Mouse (Mus musculus): ENCODE measurements around the gene L1td1. TPM values are rescaled to one million over a fixed set of nuclear protein-coding genes. Genes with fewer than 3 reads are reported as not detected.
"Not testable (repeated sequence)": the region's sequence is repeated elsewhere in the genome, so short reads cannot be mapped to it uniquely, and the experiment has no call there.

The L1td1 gene
- not detected in 2 replicates for polyA plus RNA-seq (2012; rRNA removed)

DNA sequence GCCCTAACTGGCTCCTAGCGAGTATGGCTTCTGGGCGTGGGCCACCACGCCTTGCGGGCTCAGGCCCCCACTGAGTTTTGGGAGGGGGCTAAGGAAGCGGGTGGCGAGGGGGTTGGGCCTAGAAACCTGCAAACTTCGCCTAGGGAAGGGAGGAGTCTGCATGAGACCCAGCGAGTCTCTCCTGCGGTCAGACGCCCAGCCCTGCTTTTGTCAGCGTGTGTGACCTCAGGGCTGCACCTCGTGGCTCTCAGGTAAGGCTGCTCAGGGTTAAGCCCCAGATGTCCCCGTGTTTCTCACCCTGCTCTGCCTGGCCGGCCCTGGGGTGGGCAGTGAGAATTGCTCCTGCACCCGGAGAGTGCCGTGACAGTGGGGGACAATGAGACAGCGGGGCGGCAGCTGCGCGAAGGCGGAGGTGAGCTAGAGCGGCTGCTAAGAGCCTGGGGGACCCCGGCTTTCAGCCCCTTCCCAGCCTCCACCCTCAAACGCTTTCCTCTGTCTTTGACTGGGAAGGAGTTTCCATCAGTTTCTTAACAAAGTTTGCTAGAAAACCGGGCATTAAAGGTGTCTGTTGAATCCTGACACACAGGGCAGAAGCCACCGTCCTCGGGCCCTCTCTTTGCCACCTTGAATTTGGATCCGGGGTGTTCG is at the start of gene L1td1:
TSS of gene L1td1 (plus strand) at position 145 of the 648 bp plus-strand sequence.
- 25% methylated on average over 29 of the region's 29 CpGs for WGBS
- no peak for DNase-seq (ENCODE audit: low read depth, low spot score)

- 48% methylated on average over 9 of the region's 9 CpGs for WGBS
- no peak for DNase-seq (ENCODE audit: low read depth, low spot score)
Observed at GRCm38 (mm10) chr4:98677506-98677905, 49.0 kb upstream of the L1td1 start.

DNA sequence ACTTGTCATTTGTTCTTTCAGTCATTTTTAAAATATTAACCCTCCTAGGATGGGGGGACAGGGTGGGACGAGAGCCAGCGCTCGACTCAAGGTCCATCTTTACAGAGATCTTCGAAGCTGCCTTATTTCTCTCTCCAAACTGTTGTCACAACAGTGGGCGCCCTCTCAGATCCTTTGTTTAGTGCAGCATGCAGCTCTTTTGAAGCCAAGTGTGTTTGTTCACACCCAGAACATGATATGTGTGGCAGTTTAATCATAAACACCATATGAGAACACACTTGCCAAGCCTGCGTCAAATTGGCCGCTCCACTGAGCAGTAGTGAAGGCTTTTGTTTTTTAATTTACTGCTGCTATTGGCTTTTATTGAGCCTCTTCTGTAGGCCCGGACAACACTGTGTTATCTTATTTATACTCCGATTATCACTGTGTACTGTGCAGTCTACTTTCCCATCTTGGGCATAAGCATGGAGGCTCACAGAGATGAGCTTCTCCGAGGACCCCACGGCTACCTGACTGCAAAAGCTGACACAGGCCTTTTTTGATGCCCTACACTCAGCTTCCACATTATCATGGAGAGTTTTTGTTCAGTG is 39.8 kb upstream of the L1td1 start:
- DNase-seq (ENCODE audit: low read depth, low spot score): no peak
- WGBS: 84% methylated on average over 11 of the region's 11 CpGs

DNA sequence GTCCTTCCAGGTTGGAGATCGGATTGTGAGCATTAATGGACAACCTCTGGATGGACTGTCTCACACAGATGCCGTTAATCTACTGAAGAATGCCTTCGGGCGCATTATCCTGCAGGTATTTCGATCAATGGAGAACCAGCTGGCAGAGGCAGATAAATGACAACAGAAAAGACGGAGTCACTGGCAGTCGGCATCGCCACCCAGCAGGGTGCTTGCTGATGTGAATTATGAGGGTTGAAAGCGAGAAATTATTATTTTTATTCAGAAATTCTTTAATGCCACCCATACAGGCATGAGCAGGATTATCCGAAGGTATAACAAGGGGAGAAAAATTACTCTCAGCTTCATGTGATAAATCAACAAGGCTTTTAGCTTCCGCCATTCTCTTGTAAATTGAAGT is 38.4 kb upstream of the L1td1 start:
- WGBS: 97% methylated on average over 11 of the region's 11 CpGs
- DNase-seq (ENCODE audit: low read depth, low spot score): no peak

GRCm38 (mm10) chr4:98688520-98688919 is 38.0 kb upstream of the L1td1 start:
- no peak for DNase-seq (ENCODE audit: low read depth, low spot score)
- 93% methylated on average over 9 of the region's 9 CpGs for WGBS

DNA sequence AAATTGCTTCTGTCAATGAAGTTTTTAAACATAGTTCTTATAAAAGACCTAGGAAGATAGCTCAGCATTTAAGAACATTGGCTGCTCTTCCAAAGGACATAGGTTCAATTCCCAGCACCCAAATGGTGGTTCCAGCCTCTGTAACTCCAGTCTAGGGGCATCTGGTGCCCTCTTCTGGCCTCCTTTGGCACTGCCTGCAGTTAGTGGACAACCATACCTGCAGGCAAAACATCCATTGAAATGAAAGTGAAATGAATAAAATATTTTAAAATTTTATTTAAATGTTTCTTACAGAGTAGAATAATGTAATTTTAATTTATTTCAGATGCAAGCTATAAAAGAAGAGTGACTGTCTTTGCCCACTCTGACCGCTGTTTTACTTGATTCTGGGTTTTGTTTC is 36.5 kb upstream of the L1td1 start:
- no peak for DNase-seq (ENCODE audit: low read depth, low spot score)
- 96% methylated on average over 1 of the region's 1 CpGs for WGBS

- DNase-seq (ENCODE audit: low read depth, low spot score): no peak
- WGBS: 44% methylated on average over 9 of the region's 9 CpGs
Observed at GRCm38 (mm10) chr4:98693465-98694185, 32.9 kb upstream of the L1td1 start.

GRCm38 (mm10) chr4:98697932-98698331 is 28.6 kb upstream of the L1td1 start:
- DNase-seq (ENCODE audit: low read depth, low spot score): no peak
- WGBS: 84% methylated on average over 4 of the region's 4 CpGs

DNA sequence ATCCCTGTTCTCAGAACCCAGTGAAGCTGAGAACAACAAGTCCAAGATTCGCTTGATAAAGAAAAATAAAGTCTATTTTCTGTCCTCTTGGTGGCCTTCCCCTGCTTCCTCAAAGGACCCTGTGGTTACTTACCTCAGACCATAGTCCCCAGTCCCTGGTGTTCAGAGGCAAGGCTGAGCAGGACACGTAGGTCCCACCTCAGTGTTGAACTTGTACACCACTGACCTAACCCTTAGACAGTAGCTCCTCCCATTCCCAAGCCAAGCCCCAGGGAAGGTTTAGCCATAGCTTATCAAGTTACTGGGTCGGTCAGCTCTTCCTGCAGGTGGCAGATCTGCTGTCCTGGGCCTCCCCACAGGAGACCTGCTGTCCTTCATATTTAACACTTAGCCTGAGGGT is 27.6 kb upstream of the L1td1 start:
- WGBS: 62% methylated on average over 3 of the region's 3 CpGs
- DNase-seq (ENCODE audit: low read depth, low spot score): no peak

DNA sequence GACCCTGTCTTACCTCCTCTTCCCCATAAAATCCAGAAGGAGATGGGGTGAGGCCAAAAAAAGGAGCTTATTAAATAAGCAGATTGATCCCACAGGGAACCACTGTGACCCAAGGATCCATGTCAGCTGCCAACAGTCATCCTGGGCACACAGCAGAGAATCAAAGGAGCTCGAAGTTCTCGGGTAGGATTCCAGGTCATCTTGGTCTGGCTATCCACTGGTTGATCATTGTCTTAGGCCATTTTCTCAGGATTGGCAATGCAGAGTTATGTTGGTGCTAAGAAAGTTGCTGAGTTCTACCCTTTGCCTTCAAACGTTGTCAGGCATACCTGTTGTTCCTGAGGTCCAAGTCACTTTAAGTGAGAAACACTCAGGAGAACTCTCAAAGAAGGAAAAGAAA is 26.4 kb upstream of the L1td1 start:
- 90% methylated on average over 3 of the region's 3 CpGs for WGBS
- DNase-seq (ENCODE audit: low read depth, low spot score): no peak

DNA sequence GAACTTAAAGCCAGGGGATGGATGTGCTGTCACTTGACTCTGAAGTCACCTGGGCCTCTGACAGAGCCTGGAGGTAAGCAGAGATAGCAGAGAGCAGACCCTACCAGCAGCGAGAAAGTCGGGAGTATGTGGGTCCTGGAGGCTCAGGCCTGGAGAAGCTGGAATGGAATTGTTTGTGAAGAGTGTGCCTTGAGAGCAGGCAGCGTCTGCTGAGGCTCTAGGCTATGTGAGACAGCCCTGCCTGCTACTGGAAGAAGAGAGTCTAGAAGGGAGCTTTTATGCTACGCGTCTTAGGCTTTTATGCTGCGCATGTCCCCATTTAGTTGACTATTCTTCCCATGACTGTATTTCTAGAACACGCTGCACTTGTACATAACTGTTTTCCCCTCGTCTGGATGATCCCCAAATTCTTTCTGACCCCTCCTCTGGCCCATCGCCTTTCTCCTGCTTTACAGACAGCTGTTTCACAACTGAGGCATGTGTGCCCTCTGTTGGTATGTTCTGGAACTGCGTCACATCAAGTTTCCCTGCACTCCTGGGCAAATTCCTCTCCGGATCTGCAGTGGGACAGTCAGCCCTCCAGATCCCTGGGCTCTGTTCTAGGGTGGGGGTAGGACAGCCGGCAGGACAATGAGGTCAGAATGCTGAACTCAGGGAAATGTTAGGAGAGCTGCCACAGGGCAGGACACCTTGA is 24.2 kb upstream of the L1td1 start:
- WGBS: 45% methylated on average over 12 of the region's 12 CpGs
- peak; percentile 18 for DNase-seq (ENCODE audit: low read depth, low spot score)

DNA sequence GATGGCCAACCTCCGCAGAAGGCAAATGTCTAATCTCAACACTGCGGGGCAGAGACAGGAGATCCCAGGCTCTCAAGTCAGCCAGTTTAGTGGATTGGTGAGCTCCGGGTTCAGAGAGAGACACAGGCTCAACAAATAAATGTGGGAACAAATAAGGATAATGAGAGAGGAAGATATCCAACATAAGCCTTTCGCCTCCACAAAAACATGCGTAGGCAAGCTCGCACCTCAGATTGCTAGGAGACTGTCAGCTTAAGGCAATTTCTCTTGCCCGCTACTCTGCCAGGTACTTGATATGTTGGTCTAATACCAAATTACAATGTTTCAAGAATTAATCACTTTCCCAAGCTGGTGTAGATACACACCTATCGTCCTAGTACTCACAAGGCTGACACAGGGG is 15.6 kb upstream of the L1td1 start:
- DNase-seq (ENCODE audit: low read depth, low spot score): no peak
- 95% methylated on average over 8 of the region's 8 CpGs for WGBS

GRCm38 (mm10) chr4:98717735-98718546 is 8.6 kb upstream of the L1td1 start:
- no peak for DNase-seq (ENCODE audit: low read depth, low spot score)

DNA sequence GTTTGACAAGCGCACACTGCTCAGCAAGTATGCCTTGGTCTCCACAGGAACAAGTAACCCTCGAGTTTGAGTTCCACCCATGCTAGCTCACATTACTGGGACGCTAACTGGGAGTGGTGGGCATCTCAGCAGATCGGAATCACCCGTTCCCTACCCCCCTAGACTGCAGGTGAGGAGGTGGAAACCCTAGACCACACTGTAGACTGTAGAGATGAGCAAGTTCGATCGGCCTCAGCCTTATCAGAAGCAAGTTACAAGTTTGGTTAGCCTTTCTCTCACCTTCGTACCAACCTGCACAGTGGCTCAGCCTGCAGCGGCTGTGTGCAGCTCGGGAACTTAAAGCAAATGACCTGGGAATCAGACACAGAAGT is 8.0 kb upstream of the L1td1 start:
- DNase-seq (ENCODE audit: low read depth, low spot score): no peak
- 90% methylated on average over 10 of the region's 10 CpGs for WGBS

More at GRCm38 (mm10) chr4:98717735-98718546, 8.6 kb upstream of the L1td1 start:
- WGBS: 87% methylated on average over 17 of the region's 17 CpGs

DNA sequence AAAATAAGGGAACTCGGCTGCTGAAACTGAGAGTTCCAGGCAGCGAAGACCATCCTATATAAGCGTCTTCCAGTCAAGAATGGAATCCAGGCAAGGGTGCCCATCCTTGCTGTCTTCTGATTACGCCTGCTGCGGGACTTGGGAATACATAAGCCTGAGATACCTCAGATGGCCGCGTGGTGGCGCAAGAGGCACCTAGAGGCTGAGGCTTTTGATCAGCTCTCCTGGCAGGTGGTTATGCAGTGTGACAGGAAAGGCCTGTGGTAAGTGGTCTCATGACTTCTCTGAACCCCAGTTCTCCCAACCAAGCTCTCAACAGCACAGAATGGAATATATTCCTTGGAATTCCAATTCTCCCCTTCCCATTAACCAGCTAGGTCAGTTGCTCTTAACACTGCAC is 4.1 kb upstream of the L1td1 start:
- peak; percentile 14 for DNase-seq (ENCODE audit: low read depth, low spot score)
- 15% methylated on average over 8 of the region's 8 CpGs for WGBS

DNA sequence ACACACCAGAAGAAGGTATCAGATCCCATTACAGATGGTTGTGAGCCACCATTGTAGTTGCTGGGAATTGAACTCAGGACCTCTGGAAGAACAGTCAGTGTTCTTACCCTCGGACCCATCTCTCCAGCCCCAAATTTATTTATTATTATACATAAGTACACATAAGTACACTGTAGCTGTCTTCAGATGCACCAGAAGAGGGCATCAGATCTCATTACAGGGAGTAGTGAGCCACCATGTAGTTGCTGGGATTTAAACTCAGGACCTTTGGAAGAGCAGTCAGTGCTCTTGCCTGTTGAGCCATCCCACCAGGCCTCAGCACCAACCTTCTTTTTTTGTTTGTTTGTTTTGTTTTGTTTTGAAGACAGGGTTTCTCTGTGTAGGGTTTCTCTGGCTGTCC is 1.9 kb upstream of the L1td1 start:
- WGBS: 85% methylated on average over 1 of the region's 1 CpGs
- DNase-seq (ENCODE audit: low read depth, low spot score): not testable (repeated sequence)

DNA sequence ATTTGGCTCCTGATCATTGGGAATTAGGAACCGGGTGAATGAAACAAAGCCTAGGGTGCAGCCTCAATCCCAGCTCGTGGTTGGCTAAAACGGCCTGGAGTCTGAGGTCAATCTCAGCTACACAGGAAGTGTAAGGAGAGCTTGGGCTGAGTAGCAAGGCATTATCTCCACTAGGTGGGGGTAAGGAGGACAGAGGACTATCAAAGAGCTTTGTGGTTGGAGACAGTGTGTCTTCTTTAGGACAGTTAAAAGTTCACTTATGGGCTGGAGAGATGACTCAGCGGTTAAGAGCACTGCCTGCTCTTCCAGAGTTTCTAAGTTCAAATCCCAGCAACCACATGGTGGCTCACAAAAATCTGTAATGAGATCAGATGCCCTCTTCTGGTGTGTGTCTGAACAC is 1.1 kb upstream of the L1td1 start:
- DNase-seq (ENCODE audit: low read depth, low spot score): no peak
- 41% methylated on average over 4 of the region's 4 CpGs for WGBS

DNA sequence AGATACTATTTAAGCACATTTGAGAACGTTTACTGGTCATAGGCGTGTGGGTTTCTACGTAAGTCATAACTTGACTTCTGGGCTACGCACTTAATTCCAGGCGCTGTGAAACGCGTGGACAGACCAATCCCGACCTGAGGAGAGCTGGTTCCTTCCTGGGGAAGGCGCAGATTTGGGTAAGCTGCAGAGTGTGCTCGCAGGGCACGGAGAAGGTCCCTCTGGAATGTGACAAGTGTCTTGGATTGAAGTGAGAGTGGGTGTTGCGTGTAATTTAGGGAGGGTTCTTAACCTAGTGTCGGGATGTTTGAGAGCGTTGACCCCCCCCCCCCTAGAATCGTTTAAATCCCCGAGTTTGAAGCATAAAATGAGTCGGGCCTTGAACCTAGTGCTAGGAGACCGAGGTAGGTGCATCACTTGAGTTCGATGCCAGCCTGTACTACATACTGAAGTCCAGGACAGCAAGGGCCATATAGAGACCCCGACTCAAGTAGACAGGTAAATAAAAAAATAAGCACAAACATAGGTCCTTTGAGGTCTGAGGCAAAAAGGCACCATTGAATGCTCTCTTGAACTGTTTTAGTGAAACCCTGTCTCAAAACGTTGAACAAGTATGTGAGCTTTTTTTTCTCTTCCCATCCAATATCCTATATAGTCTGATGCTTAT is 893 bp downstream of the L1td1 start:
- WGBS: 19% methylated on average over 21 of the region's 21 CpGs
- no peak for DNase-seq (ENCODE audit: low read depth, low spot score)

DNA sequence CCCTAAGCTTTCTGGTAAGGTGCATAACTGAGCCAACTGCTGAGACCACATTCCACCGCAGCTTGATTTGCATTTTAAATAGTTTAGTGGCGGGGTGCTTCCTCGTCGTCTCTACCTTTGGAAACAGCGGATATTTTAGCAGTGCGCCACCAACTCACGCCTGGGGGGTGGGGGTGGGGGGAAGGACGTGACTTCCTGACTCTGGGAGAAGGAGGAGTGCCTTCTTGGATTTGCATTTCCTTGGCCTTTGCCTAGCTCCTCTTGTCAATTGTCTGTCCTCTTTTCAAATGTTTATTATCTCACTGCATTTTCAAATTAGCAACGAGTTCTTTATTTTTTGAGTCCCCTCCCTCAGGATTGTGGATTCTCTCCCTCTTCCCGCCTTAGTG is 1.4 kb downstream of the L1td1 start:
- WGBS: 11% methylated on average over 10 of the region's 10 CpGs

More for the DNA sequence above, 1.4 kb downstream of the L1td1 start:
- no peak for DNase-seq (ENCODE audit: low read depth, low spot score)

All from large intestine, adult 2 months (tissue).